Mouse (Mus musculus) kidney, adult 18-20 months (tissue): ENCODE data around the gene Lsamp.

Source experiments
- DNase-seq: peaks from one replicate; pipeline ENCODE4 v3.0.0; 2021

Gene Lsamp

GRCm38 (mm10) chr16:40971382-40971781 is 987.2 kb downstream of the Lsamp start:
- DNase-seq, result no peak

- DNase-seq, result no peak
Observed at GRCm38 (mm10) chr16:40974084-40974483, 989.9 kb downstream of the Lsamp start.

- DNase-seq, result no peak
Observed at GRCm38 (mm10) chr16:40983026-40983425, 998.9 kb downstream of the Lsamp start.

- DNase-seq, result no peak
Observed at GRCm38 (mm10) chr16:41007569-41007968, 1023.4 kb downstream of the Lsamp start.

GRCm38 (mm10) chr16:41034746-41035145 is 1050.6 kb downstream of the Lsamp start:
- DNase-seq, result no peak

GRCm38 (mm10) chr16:41041686-41042085 is 1057.5 kb downstream of the Lsamp start:
- no peak for DNase-seq

- no peak for DNase-seq
Observed at GRCm38 (mm10) chr16:41063270-41063857, 1079.2 kb downstream of the Lsamp start.

- no peak for DNase-seq
Observed at GRCm38 (mm10) chr16:41073470-41073869, 1089.3 kb downstream of the Lsamp start.

- no peak for DNase-seq
Observed at GRCm38 (mm10) chr16:41088648-41089047, 1104.5 kb downstream of the Lsamp start.

GRCm38 (mm10) chr16:41090092-41090491 is 1105.9 kb downstream of the Lsamp start:
- no peak for DNase-seq

- DNase-seq, result no peak
Observed at GRCm38 (mm10) chr16:41091259-41091658, 1107.1 kb downstream of the Lsamp start.

GRCm38 (mm10) chr16:41102805-41103204 is 1118.6 kb downstream of the Lsamp start:
- DNase-seq, result no peak

- DNase-seq, result no peak
Observed at GRCm38 (mm10) chr16:41124361-41124760, 1140.2 kb downstream of the Lsamp start.

GRCm38 (mm10) chr16:41125051-41125450 is 1140.9 kb downstream of the Lsamp start:
- DNase-seq, result no peak

- no peak for DNase-seq
Observed at GRCm38 (mm10) chr16:41131053-41131452, 1146.9 kb downstream of the Lsamp start.

GRCm38 (mm10) chr16:41172839-41173238 is 1188.7 kb downstream of the Lsamp start:
- no peak for DNase-seq

- no peak for DNase-seq
Observed at GRCm38 (mm10) chr16:41179557-41179956, 1195.4 kb downstream of the Lsamp start.

GRCm38 (mm10) chr16:41180867-41181266 is 1196.7 kb downstream of the Lsamp start:
- DNase-seq, result no peak

- no peak for DNase-seq
Observed at GRCm38 (mm10) chr16:41210055-41210454, 1225.9 kb downstream of the Lsamp start.

- DNase-seq, result no peak
Observed at GRCm38 (mm10) chr16:41235829-41236228, 1251.7 kb downstream of the Lsamp start.

- DNase-seq, result no peak
Observed at GRCm38 (mm10) chr16:41242841-41243240, 1258.7 kb downstream of the Lsamp start.

- DNase-seq, result peak; percentile 9
Observed at GRCm38 (mm10) chr16:41244711-41245110, 1260.5 kb downstream of the Lsamp start.

GRCm38 (mm10) chr16:41258145-41259035 is 1274.2 kb downstream of the Lsamp start:
- peak; percentile 40 for DNase-seq

- no peak for DNase-seq
Observed at GRCm38 (mm10) chr16:41275999-41276671, 1292.0 kb downstream of the Lsamp start.
